Mouse (Mus musculus) cortical plate, adult 2 months (tissue): ENCODE measurements around the gene Fam163a. TPM values are rescaled to one million over a fixed set of nuclear protein-coding genes. Genes with fewer than 3 reads are reported as not detected.
A peak's percentile ranks its signal among the peaks of the same experiment; 100 is the strongest.
"Not testable (repeated sequence)": the region's sequence is repeated elsewhere in the genome, so short reads cannot be mapped to it uniquely, and the experiment has no call there.

Source experiments
- H3K27ac ChIP-seq: fragments of 200-500 bp; 2 replicates; pipeline ENCODE4 v1.5.1; 2012; ENCODE audit warnings: low read length, control low read depth, inconsistent platforms; ENCODE audit not compliant: insufficient read depth
- H3K4me1 ChIP-seq: fragments of 200-500 bp; 2 replicates; pipeline ENCODE4 v1.6.1; 2011; ENCODE audit warnings: low read length; ENCODE audit not compliant: control insufficient read depth, insufficient read depth
- H3K4me3 ChIP-seq: fragments of 200-500 bp; 2 replicates; pipeline ENCODE4 v1.5.1; 2011; ENCODE audit warnings: mild to moderate bottlenecking, low read length, control low read depth; ENCODE audit not compliant: insufficient read depth
- CTCF ChIP-seq: fragments of 200-500 bp; IDR thresholded peaks from 2 replicates; pipeline ENCODE4 v1.5.1; 2011; ENCODE audit warnings: mild to moderate bottlenecking, control low read depth, low read length; ENCODE audit not compliant: insufficient read depth; ENCODE audit errors: extremely low read depth
- POLR2A ChIP-seq: fragments of 200-500 bp; IDR thresholded peaks from 2 replicates; pipeline ENCODE4 v1.6.1; 2011; ENCODE audit warnings: mild to moderate bottlenecking, low read length, control low read depth; ENCODE audit not compliant: insufficient read depth; ENCODE audit errors: extremely low read depth
- polyA plus RNA-seq: library from polyadenylated mRNA; depleted of rRNA; stranded (reverse); fragments of >200 nt; gene quantifications from 2 replicates; pipeline ENCODE4 v1.2.3, GENCODE M21; 2012; rRNA removed

The Fam163a gene
- 5.9 and 6.2 TPM in 2 replicates for polyA plus RNA-seq

DNA sequence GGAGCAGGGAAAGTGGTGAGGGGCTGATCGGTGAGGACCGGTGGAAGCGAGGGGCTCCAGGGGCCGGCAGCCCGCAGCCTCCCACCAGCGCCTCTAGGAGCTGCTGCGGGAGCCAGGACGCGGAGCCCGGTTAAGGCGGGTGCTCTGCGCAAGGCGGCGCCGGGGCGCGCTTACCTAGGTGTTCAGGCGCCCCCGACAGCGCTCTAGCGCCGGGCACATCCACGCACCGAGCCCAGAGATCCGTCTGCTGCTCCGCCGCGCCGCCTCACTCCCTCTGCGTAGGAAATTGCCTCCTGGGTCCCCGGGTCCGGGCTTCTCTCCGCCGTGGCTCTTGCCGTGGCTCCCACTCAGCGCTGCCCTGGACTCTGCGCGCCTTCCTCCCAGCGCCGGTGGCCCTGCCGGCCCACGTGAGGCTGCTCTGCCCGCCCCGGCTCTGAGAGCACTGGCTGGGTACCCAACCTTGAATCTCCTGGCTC, at the start of gene Fam163a:
Fam163a (minus strand) TSS at position 371 of the 476 bp plus-strand sequence.
- TF ChIP-seq POLR2A (no peak), CTCF (no peak)
- Histone ChIP-seq H3K27ac (no peak within 1 kb of the TSS), H3K4me3 (peak within 1 kb of the TSS; percentile 11), H3K4me1 (no peaks in the 10 kb centered on the region)

DNA sequence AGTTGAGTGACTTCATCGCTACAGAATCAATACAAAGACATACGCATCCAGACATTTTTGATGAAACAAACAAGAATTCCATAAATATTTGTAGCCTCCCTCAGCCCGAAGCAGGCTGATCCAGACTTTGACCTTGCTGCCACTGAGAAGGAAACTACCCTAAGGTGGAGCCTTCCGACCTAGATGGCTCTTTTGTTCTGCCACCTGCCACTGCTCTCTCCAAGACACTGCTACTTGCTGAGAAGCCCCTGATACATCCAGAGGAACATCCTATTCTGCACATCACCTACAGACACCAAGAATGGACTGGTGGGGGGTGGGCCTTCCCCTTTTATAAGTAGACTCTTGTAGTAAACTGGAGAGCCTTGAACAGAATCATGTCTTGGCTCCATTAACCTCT, 46.3 kb upstream of the Fam163a start:
- not testable (repeated sequence) for H3K4me1 ChIP-seq, H3K4me3 ChIP-seq, H3K27ac ChIP-seq

DNA sequence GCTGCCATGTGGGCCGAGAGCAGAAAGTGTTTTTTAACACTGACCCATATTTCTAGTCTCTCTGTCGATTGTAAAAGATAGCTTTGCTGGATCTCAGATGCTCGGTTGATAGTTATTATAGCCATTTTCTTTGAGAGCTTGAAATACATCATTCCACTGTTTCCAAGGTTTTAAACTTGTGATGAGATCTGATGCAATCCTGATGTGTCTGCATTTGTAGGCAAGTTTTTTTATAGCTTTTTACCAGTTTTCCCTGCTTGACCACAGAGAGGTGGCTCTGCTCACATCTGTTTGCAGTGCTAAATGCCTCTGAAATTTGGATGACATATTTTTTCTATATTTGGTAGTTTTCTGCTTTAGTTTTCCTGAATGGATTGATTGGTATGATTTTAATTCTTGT, 43.1 kb upstream of the Fam163a start:
- H3K4me1 ChIP-seq, result no peaks in the 10 kb centered on the region
- H3K4me3 ChIP-seq, result no peak overlapping the region
- TF ChIP-seq CTCF (no peak), POLR2A (no peak)
- no peak overlapping the region for H3K27ac ChIP-seq

DNA sequence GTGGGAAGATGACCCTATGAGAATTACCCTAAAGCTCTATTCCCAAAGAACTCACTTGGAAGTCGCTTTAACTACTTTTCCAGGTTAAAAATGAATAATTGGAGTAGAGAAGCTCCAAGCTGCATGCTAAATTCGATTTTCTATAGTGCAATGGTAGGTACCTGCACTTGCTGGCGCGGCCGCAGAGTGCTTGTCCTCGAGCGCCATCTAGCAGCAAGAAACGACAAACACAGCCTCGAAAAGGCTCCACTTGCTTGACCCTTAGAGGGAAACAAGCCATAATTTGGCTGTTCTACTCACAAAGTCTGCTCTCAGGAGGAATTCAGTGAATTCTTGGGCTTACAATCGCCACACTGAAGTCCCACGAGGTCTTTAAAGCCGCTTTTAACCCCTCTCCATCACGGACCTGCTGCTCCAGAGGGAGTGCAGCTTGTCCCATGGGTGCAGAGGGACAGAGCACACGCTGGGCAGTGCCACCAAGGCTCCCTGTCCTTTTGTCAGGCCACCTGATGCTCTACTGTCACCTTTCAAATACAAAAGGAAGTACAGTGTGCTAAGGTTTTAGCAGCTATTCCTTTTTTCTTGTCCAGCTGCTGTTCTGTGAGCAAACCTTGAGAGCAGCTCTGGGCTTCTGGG, 37.0 kb upstream of the Fam163a start:
- TF ChIP-seq POLR2A (no peak), CTCF (peak; percentile 86)
- Histone ChIP-seq H3K27ac (no peak overlapping the region), H3K4me1 (no peaks in the 10 kb centered on the region), H3K4me3 (no peak overlapping the region)

DNA sequence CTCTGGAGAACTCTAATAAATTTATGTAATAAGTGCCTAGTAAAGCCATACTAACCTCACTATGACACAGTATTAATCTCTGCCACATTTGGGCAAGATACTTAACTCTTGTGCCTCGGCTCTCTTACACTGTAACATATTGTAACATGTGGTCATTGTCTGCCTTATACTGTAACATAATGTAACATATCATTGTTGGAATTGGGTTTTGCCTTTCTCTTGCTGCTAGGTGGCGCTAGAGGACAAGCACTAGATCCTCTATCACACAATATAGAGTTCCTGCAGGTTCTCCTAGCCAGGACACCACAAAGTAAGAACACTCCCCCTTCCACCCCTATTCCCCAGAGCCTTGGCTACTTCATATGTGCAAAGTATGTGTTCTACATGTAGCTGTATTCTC, 36.2 kb upstream of the Fam163a start:
- no peaks in the 10 kb centered on the region for H3K4me1 ChIP-seq
- H3K4me3 ChIP-seq, result no peak overlapping the region
- TF ChIP-seq POLR2A, result no peak
- peak; percentile 27; the same call in 1 of the 2 replicates for TF ChIP-seq CTCF
- no peak overlapping the region for H3K27ac ChIP-seq

DNA sequence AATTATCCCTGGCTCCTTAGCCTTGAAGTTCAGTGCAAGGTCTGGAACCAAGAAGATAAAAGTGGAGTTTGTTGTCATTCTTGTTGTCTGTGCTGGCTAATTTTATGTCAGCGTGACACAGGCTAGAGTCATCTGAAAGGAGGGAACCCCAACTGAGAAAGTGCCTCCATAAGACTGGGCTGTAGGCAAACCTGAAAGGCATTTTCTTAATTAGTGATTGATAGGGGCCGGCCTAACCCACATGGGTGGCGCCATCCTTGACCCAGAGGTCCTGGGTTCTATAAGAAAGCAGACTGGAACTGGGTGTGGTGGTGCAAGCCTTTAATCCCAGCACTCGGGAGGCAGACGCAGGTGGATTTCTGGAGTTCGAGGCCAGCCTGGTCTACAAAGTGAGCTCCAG, 26.3 kb upstream of the Fam163a start:
- Histone ChIP-seq H3K4me1 (no peaks in the 10 kb centered on the region), H3K4me3 (no peak overlapping the region), H3K27ac (no peak overlapping the region)
- TF ChIP-seq POLR2A (no peak), CTCF (no peak)

DNA sequence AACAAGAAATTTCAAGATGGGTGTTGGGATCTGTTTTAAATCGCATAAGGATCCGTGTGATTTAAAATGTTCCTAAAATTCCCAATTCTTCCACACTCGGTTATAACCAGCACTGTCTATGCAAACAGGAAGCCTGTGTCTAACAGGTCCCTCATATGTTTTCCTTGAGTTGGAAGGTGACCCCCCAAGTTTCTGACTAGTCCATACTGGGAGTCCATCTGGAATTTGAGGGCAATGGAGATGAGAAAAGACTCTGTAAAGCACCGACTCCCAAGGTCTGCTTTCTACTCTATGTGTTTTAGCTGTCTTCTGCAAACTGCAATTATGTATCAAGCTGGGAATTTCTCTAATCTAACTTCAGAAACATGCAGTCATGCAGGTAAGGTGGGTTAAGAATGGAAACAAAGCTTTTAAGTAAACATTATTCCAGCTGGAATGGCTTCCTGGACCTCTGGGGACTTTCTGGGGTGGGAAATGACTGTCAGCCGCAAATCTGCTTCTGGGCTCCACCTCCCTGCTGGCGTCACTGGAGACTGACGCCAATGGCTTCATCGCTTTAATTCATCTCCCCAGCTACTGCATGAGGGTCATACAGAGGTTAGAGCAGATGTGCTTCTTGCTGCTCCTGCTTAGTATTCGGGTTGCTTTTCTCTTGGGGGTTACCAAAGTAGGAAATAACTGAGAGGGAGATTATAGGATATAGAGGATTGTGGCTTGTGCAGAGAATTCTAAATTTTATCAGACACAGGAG, 25.7 kb upstream of the Fam163a start:
- H3K4me3 ChIP-seq, result no peak overlapping the region
- H3K4me1 ChIP-seq, result no peaks in the 10 kb centered on the region
- no peak overlapping the region for H3K27ac ChIP-seq
- no peak for TF ChIP-seq POLR2A
- TF ChIP-seq CTCF, result no peak

DNA sequence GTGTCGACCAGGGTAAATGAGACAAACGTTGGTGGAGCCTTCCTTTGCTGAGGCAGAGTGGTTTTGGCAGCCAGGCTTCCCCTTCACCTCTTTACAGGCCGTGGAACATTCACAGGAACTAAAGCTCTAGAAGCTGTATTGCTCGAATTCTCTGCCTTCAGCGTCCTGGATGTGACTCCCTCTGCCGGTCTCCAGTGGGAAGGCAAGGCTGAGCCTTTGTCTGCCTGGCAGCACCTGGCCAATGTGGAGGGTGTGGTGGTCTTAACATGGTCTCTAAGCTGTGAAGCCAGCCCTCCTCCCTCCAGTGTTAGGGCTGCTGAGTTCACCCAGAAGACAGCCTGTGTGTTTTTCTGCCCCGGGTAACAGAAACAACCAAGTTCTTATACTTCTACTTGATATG, 24.6 kb upstream of the Fam163a start:
- H3K4me1 ChIP-seq, result no peaks in the 10 kb centered on the region
- no peak overlapping the region for H3K27ac ChIP-seq
- no peak overlapping the region for H3K4me3 ChIP-seq
- peak; percentile 72 for TF ChIP-seq CTCF
- no peak for TF ChIP-seq POLR2A

DNA sequence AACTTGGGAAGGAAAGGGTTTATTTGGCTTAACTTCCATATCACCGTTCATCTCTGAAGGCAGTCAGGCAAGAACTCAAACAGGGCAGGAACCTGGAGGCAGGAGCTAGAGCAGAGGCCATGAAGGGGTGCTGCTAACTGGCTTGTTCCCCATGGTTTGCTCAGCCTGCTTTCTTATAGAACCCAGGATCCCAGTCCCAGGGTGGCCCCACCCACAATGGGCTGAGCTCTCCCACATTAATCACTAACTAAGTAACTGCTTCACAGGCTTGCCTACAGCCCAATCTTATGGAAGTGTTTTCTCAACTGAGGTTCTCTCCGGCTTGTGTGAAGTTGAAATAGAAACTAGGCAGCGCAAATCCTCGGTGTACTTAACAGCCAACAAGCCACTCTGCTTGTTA, 23.9 kb upstream of the Fam163a start:
- no peaks in the 10 kb centered on the region for H3K4me1 ChIP-seq
- TF ChIP-seq POLR2A, result no peak
- no peak for TF ChIP-seq CTCF
- H3K4me3 ChIP-seq, result no peak overlapping the region
- no peak overlapping the region for H3K27ac ChIP-seq

DNA sequence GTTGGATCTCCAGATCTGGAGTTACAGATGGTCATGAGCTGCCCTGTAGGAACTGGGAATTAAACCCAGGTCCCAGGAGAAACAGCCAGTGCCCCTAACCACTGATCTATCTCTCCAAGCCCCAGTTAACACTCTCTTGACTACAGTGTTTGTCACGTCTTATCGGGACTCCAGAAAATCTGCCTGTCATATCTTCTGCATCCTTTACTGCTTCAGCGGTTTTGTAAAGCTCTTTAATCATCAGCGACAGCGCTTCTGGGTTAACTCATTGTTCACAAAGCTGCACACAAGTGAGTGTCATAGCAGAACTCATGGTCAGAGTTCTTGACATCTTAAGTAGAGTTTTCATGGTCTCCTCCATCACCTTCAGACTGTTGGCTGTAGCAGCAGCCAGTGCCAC, 22.1 kb upstream of the Fam163a start:
- TF ChIP-seq POLR2A (no peak), CTCF (no peak)
- no peaks in the 10 kb centered on the region for H3K4me1 ChIP-seq
- no peak overlapping the region for H3K4me3 ChIP-seq
- no peak overlapping the region for H3K27ac ChIP-seq

DNA sequence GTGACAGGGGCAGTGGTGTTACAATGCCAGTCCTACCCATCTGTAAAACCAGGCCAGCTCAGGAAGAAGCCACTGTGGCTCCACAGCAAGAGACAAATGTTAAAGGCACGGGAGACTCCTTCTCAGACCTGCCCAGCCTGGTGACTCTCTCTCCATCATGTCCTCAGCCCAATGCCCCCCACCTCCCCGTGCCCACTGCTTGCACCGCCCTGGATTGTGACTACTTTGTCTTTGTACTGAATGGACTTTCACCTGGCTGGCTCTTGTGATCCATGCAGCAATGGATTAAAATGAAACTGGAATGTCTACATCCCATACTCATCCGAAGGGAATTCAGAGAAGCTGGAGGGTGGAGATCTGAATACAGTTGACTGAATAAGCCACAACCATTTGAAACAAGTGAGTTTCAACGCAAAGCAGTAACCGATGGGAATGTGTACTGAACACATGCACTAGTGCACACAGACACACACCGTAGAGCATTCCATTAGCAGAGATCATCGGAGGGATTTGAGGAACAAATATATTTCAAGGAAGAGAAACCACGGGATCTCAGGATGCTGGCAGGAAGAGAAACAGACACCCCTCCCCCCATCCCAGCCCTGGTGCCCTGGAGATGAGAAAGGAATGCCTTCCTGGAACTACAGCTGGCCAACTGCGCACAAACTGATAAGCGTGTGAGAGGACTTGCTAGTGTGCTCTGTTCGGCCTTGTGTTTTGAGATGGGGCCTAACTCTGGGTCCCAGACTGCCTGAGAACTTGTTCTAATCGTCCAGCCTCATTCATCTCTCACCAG, 17.6 kb upstream of the Fam163a start:
- no peak overlapping the region for H3K27ac ChIP-seq
- H3K4me3 ChIP-seq, result no peak overlapping the region
- TF ChIP-seq CTCF (no peak), POLR2A (no peak)
- no peaks in the 10 kb centered on the region for H3K4me1 ChIP-seq
